Mouse (Mus musculus): ENCODE measurements at regions not wholly inside any gene's neighbourhood (a gene's known extent, or its start where the extent isn't known, plus 50 kb on each side); places are given as distances from the start of the nearest gene placed in this dataset.

DNA sequence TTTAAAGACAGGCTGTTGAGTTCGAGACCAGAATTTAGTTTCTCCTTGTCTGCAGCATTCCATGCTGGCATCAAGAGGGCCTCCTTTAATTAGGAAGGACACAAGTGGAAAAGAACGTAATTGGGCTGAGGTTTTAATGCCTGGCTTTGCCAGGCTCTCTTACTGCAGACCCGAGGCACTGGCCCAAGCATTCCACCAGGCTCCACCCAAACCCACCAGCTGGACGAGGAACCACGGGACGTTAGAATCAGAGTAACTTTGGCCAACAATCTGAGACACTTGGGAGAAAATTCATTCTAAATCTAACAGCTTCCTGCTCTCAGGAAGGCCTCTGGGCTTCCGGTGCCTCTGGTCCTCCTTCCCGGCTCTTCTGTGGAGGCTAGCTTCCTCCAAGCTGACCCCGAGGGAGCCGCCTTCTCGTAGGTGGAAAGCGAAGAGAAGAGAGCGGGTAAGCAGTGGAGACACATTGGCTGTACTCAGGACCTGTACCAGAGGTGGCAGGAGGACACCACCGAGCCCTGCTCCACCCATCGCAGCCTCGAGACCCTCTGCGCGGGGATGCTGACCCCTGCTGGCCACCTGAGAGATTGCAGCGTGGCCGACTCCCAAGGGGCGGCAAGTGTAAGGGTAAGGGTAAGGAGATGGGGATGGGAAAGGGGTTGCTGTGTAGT is 105.5 kb downstream of the Tmem17 start:
- peak overlapping the region; percentile 38 for H3K4me3 ChIP-seq (replicated peaks)
- H3K27ac ChIP-seq (replicated peaks): peak overlapping the region; percentile 73
- no peaks in the 10 kb centered on the region for H3K27me3 ChIP-seq
- no peaks in the 10 kb centered on the region for H3K36me3 ChIP-seq
- H3K9me3 ChIP-seq (replicated peaks): no peaks in the 10 kb centered on the region
- ATAC-seq (ENCODE audit: insufficient number of reproducible peaks, low FRiP score, low TSS enrichment, low read depth): peak; percentile 84
- 5% methylated on average over 21 of the region's 21 CpGs for WGBS
- H3K4me1 ChIP-seq: peaks cover 11% of the 10 kb centered on the region
- peak overlapping the region; percentile 65 for H3K4me2 ChIP-seq (replicated peaks)
- no peak overlapping the region for H3K9ac ChIP-seq

DNA sequence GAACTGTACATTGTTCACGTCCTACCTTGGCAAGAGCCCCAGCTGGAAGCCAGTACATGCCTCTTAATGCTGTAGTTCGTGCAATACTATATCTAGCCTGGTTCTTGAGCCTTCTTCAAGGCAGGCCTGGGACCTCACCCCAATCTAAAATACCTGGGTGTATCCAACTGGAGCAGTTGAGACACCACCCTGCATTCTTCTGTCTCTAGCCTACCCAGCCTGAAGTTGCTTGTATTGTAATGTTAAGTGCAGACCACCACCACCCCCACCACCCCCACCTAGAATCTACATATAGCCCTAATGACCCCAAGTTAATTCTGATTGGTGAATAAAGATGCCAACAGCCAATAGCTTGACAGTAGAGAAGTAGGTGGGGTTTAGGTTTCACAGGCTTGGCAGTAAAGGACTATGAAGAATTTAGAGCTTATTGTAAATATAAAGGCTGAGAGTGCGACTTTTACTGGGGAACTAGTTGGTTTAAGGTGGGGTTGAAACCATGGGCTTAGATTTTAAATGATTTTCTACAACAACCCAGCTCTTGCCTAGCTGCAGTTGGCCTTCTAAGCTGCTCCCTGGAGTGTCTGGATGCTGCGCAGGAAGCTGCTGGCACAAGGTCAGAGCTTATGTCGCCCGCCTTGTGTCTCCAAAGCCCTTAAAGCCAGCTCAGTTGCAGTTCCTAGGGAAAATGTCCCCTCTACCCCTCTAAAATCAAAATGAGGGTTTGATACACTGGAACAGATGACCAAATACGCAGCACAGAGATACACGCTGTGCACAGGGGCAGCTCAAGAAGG is 109.2 kb downstream of the Tmem17 start:
- Histone ChIP-seq H3K4me3 (replicated peaks) (no peak overlapping the region), H3K27me3 (no peaks in the 10 kb centered on the region), H3K27ac (replicated peaks) (peak overlapping the region; percentile 30; the same call in 1 of the 2 replicates), H3K9me3 (replicated peaks) (no peaks in the 10 kb centered on the region), H3K36me3 (no peaks in the 10 kb centered on the region), H3K9ac (no peak overlapping the region), H3K4me1 (peaks cover 11% of the 10 kb centered on the region), H3K4me2 (replicated peaks) (no peak overlapping the region)
- ATAC-seq (ENCODE audit: insufficient number of reproducible peaks, low FRiP score, low TSS enrichment, low read depth): no peak
- 65% methylated on average over 8 of the region's 8 CpGs for WGBS

DNA sequence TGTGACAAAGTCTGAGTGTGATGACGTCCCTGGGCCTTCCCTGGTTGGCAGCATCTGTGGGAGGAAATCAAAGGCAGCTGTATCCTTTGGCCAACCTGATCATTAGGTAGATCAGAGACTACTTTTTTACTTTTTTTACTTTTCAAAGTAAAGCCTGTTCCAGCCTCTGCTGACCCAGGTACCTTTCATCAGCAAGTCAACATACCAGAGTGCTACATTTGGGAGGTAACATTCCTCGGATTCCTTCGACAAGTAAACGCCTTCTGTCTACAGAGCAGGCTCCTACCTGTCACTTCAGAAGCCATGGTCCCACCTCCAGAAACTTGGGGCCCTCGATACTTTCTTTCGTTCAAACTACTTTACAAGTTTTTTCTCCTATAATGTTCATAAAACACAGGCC is 110.0 kb downstream of the Tmem17 start:
- Histone ChIP-seq H3K36me3 (no peaks in the 10 kb centered on the region), H3K4me1 (peaks cover 11% of the 10 kb centered on the region), H3K4me2 (replicated peaks) (no peak overlapping the region), H3K9ac (no peak overlapping the region), H3K27me3 (no peaks in the 10 kb centered on the region), H3K9me3 (replicated peaks) (no peaks in the 10 kb centered on the region), H3K27ac (replicated peaks) (peak overlapping the region; percentile 36; the same call in 1 of the 2 replicates), H3K4me3 (replicated peaks) (no peak overlapping the region)
- WGBS: 41% methylated on average over 6 of the region's 6 CpGs
- ATAC-seq (ENCODE audit: insufficient number of reproducible peaks, low FRiP score, low TSS enrichment, low read depth): no peak

DNA sequence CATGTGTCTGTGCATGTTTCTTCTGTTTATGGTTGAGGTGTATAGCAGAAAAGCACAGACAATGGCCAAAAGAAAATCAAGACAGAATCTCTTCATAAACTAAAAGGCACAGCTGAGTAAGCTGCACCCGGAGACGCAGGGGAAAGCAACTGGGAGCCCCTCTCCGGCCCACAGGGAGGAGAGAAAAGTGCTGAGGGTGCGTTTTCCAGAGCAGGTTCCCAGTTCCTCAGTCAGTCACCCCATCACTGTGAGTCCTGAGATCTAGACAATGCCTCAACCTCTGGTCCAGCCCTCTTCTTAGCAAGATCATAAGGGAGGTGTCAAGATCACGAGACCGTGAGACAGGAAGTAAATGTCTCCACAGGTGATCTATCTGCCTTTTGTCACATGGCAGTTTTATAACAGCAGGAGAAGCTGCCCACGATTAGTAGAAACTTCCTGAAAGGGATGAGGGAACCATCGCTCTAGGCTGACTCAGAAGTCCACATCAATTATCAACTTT is 110.7 kb downstream of the Tmem17 start:
- Histone ChIP-seq H3K4me3 (replicated peaks) (no peak overlapping the region), H3K9me3 (replicated peaks) (no peaks in the 10 kb centered on the region), H3K9ac (no peak overlapping the region), H3K4me1 (0 out of 2 replicates have a peak, but pooled peaks cover 6% of the 10 kb centered on the region), H3K27me3 (no peaks in the 10 kb centered on the region), H3K27ac (replicated peaks) (peak overlapping the region; percentile 36; the same call in 1 of the 2 replicates), H3K36me3 (no peaks in the 10 kb centered on the region), H3K4me2 (replicated peaks) (no peak overlapping the region)
- 63% methylated on average over 8 of the region's 8 CpGs for WGBS
- ATAC-seq (ENCODE audit: insufficient number of reproducible peaks, low FRiP score, low TSS enrichment, low read depth): no peak

DNA sequence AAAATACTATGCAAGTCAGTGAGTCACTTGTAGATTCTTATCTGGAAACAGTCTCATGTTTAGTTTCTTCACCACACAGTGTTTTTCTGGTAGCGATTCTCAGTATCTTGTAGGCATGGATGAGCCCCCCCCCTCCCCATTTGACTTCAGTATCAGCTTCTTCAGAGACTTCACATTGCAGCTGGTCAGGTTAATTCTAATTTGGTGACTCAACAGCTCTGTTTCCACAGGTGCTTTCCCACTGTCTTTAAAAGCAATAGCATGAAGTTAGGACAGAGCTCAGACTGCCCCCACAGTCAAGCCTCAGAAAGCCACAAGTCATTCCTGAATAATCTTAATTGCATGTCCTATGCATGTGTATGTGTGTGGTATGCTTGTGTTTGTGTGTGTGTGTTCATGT is 114.5 kb downstream of the Tmem17 start:
- Histone ChIP-seq H3K4me3 (replicated peaks) (no peak overlapping the region), H3K4me2 (replicated peaks) (no peak overlapping the region), H3K4me1 (peaks cover 21% of the 10 kb centered on the region), H3K27me3 (no peaks in the 10 kb centered on the region), H3K27ac (replicated peaks) (no peak overlapping the region), H3K9ac (no peak overlapping the region), H3K9me3 (replicated peaks) (no peaks in the 10 kb centered on the region), H3K36me3 (no peaks in the 10 kb centered on the region)
- no peak for ATAC-seq (ENCODE audit: insufficient number of reproducible peaks, low FRiP score, low TSS enrichment, low read depth)
- WGBS: 63% methylated on average over 1 of the region's 1 CpGs

DNA sequence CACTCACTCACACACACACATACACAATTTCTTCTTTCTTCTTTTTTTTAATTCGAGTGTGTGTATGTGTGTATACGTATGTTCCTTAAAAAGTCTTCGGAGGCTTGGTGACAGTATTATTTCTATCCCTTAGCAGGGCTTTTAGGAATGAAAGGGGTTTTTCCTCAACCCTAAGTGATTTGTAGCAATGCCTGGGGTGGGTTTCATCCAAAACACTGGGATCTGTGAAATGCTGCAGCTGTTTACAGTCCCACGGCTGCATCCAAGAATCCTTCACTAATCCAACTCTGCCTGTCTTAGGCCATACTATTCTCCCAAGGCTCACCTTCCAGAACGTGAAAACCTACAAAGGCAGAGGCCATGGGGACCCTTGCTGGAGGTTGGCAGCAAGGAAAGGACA is 116.6 kb downstream of the Tmem17 start:
- Histone ChIP-seq H3K4me3 (replicated peaks) (no peak overlapping the region), H3K27ac (replicated peaks) (peak overlapping the region; percentile 19; the same call in 1 of the 2 replicates), H3K4me2 (replicated peaks) (no peak overlapping the region), H3K27me3 (no peaks in the 10 kb centered on the region), H3K9me3 (replicated peaks) (no peaks in the 10 kb centered on the region), H3K9ac (no peak overlapping the region), H3K36me3 (no peaks in the 10 kb centered on the region), H3K4me1 (peaks cover 30% of the 10 kb centered on the region)
- WGBS: 77% methylated on average over 5 of the region's 5 CpGs
- ATAC-seq (ENCODE audit: insufficient number of reproducible peaks, low FRiP score, low TSS enrichment, low read depth): no peak

DNA sequence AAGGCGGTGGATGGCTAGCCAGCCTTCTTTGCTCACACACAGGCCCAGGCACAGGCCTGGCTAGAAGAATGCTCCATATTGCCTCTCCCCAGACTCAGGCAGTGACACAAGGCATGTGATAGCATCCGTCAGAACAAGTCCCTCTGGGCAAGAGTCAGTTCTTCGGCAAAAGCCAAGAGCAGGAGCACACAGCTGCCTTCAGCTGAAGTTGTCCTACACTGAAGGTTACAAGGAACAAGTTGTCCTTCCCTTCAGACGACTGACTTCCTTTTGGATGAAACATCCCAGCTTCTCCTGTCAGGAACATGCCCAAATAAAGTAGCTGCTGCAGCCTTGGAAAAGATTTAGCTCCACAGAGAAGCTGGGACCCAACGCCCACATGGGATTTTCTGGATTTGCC is 117.1 kb downstream of the Tmem17 start:
- WGBS: 53% methylated on average over 5 of the region's 5 CpGs
- Histone ChIP-seq H3K27ac (replicated peaks) (peak overlapping the region; percentile 19), H3K36me3 (no peaks in the 10 kb centered on the region), H3K9me3 (replicated peaks) (no peaks in the 10 kb centered on the region), H3K4me3 (replicated peaks) (no peak overlapping the region), H3K4me2 (replicated peaks) (peak overlapping the region; percentile 40), H3K9ac (no peak overlapping the region), H3K4me1 (peaks cover 30% of the 10 kb centered on the region), H3K27me3 (no peaks in the 10 kb centered on the region)
- no peak for ATAC-seq (ENCODE audit: insufficient number of reproducible peaks, low FRiP score, low TSS enrichment, low read depth)

DNA sequence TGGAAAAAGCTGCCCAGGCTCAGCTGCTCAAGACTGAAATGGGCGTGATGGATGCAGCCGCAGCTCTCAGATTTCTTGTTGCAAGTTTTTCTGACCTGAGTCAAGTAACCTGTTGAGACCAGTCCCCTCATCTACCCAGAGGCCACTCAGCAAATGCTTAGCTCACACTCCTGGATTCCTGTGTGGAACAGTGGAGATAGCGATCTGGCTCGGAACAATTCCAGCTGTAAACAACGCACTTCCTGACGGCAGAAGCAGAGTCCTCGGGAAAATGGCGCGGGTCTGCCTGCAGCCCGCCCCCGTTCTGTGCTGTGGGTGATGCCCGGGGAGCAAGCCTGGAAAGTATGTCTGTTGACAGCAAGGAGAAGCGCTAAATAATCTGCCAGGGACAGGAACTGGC is 117.7 kb downstream of the Tmem17 start:
- H3K9ac ChIP-seq: no peak overlapping the region
- H3K36me3 ChIP-seq: no peaks in the 10 kb centered on the region
- peak overlapping the region; percentile 83 for H3K27ac ChIP-seq (replicated peaks)
- peak overlapping the region; percentile 40 for H3K4me2 ChIP-seq (replicated peaks)
- WGBS: 9% methylated on average over 13 of the region's 13 CpGs
- peak overlapping the region; percentile 31 for H3K4me3 ChIP-seq (replicated peaks)
- no peaks in the 10 kb centered on the region for H3K9me3 ChIP-seq (replicated peaks)
- H3K4me1 ChIP-seq: peaks cover 30% of the 10 kb centered on the region
- 0 out of 2 replicates have a peak, but pooled peaks have one; percentile 39 for ATAC-seq (ENCODE audit: insufficient number of reproducible peaks, low FRiP score, low TSS enrichment, low read depth)
- H3K27me3 ChIP-seq: no peaks in the 10 kb centered on the region

DNA sequence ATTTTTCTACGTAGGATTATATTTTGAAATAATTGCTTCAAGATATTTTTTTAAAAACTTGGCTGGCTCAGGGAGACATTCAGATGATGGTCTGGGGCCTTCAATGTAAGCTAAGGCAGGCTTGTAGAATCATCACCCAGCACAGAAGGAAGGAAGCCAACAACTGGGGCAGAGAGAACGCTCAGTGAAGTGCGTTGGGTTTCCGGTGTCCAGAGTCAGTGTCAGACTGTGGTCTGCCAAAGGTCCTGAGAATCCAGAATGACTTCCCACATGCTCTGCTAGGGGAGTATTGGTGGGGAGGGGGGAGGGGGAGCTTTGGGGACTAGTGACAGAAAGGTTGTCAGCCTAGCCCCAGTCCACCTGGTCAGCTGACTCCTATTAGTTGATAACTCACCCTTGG is 118.1 kb downstream of the Tmem17 start:
- Histone ChIP-seq H3K4me1 (peaks cover 30% of the 10 kb centered on the region), H3K4me2 (replicated peaks) (peak overlapping the region; percentile 40), H3K36me3 (no peaks in the 10 kb centered on the region), H3K27me3 (no peaks in the 10 kb centered on the region), H3K9ac (no peak overlapping the region), H3K27ac (replicated peaks) (peak overlapping the region; percentile 83), H3K9me3 (replicated peaks) (no peaks in the 10 kb centered on the region), H3K4me3 (replicated peaks) (peak overlapping the region; percentile 31)
- no peak for ATAC-seq (ENCODE audit: insufficient number of reproducible peaks, low FRiP score, low TSS enrichment, low read depth)
- 33% methylated on average over 4 of the region's 4 CpGs for WGBS

DNA sequence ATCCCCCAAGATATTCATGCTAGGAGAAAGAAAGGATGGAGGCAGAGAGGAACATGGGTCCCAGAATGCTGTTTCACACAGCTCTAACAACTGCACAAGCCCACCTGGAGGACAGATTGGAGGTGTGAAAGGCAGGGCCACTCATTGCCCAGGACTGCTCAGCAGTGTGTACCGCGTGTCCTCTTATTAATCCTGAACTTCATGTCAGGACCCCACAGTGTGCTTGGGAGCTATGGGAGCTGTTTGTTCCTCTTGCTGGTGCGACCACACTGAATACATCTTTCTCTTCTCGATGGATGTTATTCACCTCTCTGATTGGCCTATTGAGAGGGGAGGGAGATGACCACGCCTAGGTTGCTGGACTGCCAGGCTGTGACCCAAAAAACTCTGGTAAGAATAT is 119.1 kb downstream of the Tmem17 start:
- no peak overlapping the region for H3K27ac ChIP-seq (replicated peaks)
- no peak overlapping the region for H3K9ac ChIP-seq
- WGBS: 82% methylated on average over 5 of the region's 5 CpGs
- peaks cover 30% of the 10 kb centered on the region for H3K4me1 ChIP-seq
- no peaks in the 10 kb centered on the region for H3K9me3 ChIP-seq (replicated peaks)
- H3K36me3 ChIP-seq: no peaks in the 10 kb centered on the region
- ATAC-seq (ENCODE audit: insufficient number of reproducible peaks, low FRiP score, low TSS enrichment, low read depth): no peak
- H3K4me3 ChIP-seq (replicated peaks): no peak overlapping the region
- H3K27me3 ChIP-seq: no peaks in the 10 kb centered on the region
- H3K4me2 ChIP-seq (replicated peaks): no peak overlapping the region

DNA sequence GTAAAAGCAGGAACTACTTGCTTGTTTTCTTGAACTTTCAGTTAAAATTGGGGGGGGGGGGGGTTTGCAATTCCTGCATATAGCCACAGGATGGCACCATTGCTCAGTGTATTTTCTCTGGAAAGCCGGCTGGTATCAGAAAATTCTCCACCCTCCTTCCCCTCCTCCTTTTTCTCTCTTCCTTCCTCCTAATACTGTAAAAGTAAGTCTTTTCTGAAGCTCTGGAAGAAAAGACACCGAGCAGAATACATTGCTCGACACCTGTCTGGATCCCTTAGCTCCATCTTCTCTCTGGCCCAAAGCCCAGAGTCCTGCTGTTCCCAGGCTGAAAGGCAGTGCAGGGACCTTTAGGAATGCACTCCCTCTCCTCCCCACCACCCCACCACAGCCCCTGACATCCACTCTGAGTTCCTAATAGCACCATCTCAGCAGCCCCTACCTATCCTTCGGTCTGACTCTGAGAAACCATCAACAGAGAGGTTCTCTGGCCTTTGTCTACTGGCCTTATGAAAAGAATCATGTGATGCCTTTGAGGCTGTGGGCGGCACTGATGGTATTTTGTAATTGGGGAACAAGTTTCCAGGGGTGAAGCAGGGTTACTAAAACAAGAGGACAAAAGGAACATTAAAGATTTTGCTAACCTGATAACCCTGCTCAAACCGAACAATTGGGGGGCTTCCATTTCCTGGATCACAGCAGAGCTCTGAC is 119.9 kb downstream of the Tmem17 start:
- Histone ChIP-seq H3K4me3 (replicated peaks) (no peak overlapping the region), H3K27ac (replicated peaks) (no peak overlapping the region), H3K4me2 (replicated peaks) (peak overlapping the region; percentile 6; the same call in 1 of the 2 replicates), H3K9me3 (replicated peaks) (no peaks in the 10 kb centered on the region), H3K27me3 (no peaks in the 10 kb centered on the region), H3K36me3 (no peaks in the 10 kb centered on the region), H3K9ac (no peak overlapping the region), H3K4me1 (peaks cover 31% of the 10 kb centered on the region)
- no peak for ATAC-seq (ENCODE audit: insufficient number of reproducible peaks, low FRiP score, low TSS enrichment, low read depth)
- WGBS: 22% methylated on average over 6 of the region's 6 CpGs
